Mouse (Mus musculus) embryonic facial prominence, embryonic 14.5 days (tissue): ENCODE measurements around the gene Frat1. TPM values are rescaled to one million over a fixed set of nuclear protein-coding genes. Genes with fewer than 3 reads are reported as not detected.
A peak's percentile ranks its signal among the peaks of the same experiment; 100 is the strongest.
"Not testable (repeated sequence)": the region's sequence is repeated elsewhere in the genome, so short reads cannot be mapped to it uniquely, and the experiment has no call there.

Source experiments
- ATAC-seq: fragments of 200-750 bp; cut with Nextera tagmentation; 2 replicates; pipeline ENCODE4 v1.8.0; 2017; ENCODE audit warnings: low read depth, moderate number of reproducible peaks, moderate TSS enrichment
- DNase-seq: peaks from one replicate; pipeline ENCODE4 v3.0.0-alpha.2; 2015; ENCODE audit warnings: low spot score
- H3K27ac ChIP-seq: fragments of 300-500 bp; sonication (generic); replicated peaks from 2 replicates; pipeline ENCODE4 v1.5.1; 2014; ENCODE audit warnings: low read depth, mild to moderate bottlenecking, low read length, moderate library complexity
- H3K27me3 ChIP-seq: fragments of 300-500 bp; sonication (generic); replicated peaks from 2 replicates; pipeline ENCODE4 v1.6.1; 2014; ENCODE audit warnings: low read length; ENCODE audit not compliant: control insufficient read depth, insufficient read depth
- H3K36me3 ChIP-seq: fragments of 300-500 bp; sonication (generic); 2 replicates; pipeline ENCODE4 v1.6.1; 2014; ENCODE audit warnings: low read length, mixed read lengths; ENCODE audit not compliant: control insufficient read depth, insufficient read depth
- H3K4me1 ChIP-seq: fragments of 300-500 bp; sonication (generic); 2 replicates; pipeline ENCODE4 v1.6.1; 2014; ENCODE audit warnings: antibody characterized with exemption, low read length; ENCODE audit not compliant: control insufficient read depth, insufficient read depth
- H3K4me2 ChIP-seq: fragments of 300-500 bp; sonication (generic); 2 replicates; pipeline ENCODE4 v1.6.1; 2014; ENCODE audit warnings: low read depth, mild to moderate bottlenecking, low read length, moderate library complexity, mixed read lengths
- H3K4me3 ChIP-seq: fragments of 300-500 bp; sonication (generic); 2 replicates; pipeline ENCODE4 v1.5.1; 2014; ENCODE audit warnings: low read depth, mild to moderate bottlenecking, low read length
- H3K9ac ChIP-seq: fragments of 300-500 bp; sonication (generic); 2 replicates; pipeline ENCODE4 v1.6.1; 2014; ENCODE audit warnings: low read depth, mild to moderate bottlenecking, low read length, moderate library complexity, mixed read lengths
- H3K9me3 ChIP-seq: fragments of 300-500 bp; sonication (generic); 2 replicates; pipeline ENCODE4 v1.6.1; 2016; ENCODE audit warnings: low read length; ENCODE audit not compliant: control insufficient read depth
- WGBS: fragments of 180-500 bp; shearing (Covaris S2); extraction: QIAGEN DNeasy Blood & Tissue Kit; methylation state at CpG from one replicate; pipeline ENCODE4 v1.1.7; 2014; 5-methylcytosine and 5-hydroxymethylcytosine counted together
- polyA plus RNA-seq: library from polyadenylated mRNA; unstranded; fragments of >200 nt; fragmentation: Nextera tagmentation; extraction: Ambion mirVana; gene quantifications from 2 replicates; pipeline ENCODE4 v1.2.1, GENCODE M21; 2014

The Frat1 gene
- polyA plus RNA-seq, 1 experiment from 2014 or later: 4.5 TPM

DNA sequence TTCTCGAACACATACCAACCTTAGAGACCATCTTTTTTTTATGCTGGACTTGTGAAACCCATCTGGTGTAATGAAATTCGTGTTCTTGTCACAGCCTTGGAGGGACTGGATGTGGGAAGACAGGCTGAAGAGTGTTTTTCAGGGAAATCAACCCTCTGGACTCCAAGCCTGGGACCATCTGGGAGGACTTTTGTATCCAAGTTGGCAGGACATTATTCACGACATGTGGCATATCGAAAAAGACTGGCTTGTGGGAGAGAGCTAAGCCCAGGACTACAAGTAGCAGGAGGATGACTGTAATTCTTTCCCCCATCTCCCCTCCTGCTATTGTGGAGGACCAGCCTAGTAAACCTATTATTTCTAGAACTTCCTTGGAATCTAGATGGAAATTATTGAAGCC, 12.4 kb downstream of the Frat1 start:
- whole genome bisulfite sequencing: 81% methylated on average over 4 of the region's 4 CpGs
- no peak for ATAC-seq
- Histone ChIP-seq H3K4me2 (no peak overlapping the region), H3K36me3 (no peaks in the 10 kb centered on the region), H3K4me1 (peaks cover 12% of the 10 kb centered on the region), H3K9me3 (no peaks in the 10 kb centered on the region), H3K4me3 (no peak overlapping the region), H3K27me3 (0 out of 2 replicates have a peak, but pooled peaks cover 4% of the 10 kb centered on the region), H3K27ac (no peak overlapping the region), H3K9ac (no peak overlapping the region)
- DNase-seq: no peak

- 0 out of 2 replicates have a peak, but pooled peaks cover 4% of the 10 kb centered on the region for H3K27me3 ChIP-seq
- DNase-seq (no peak), ATAC-seq (no peak)
- H3K9me3 ChIP-seq: no peaks in the 10 kb centered on the region
- H3K4me1 ChIP-seq: peaks cover 12% of the 10 kb centered on the region
- no peak overlapping the region for H3K9ac ChIP-seq
- H3K27ac ChIP-seq: no peak overlapping the region
- whole genome bisulfite sequencing: 80% methylated on average over 4 of the region's 4 CpGs
- H3K36me3 ChIP-seq: no peaks in the 10 kb centered on the region
- no peak overlapping the region for H3K4me3 ChIP-seq
- H3K4me2 ChIP-seq: no peak overlapping the region
These were observed 12.9 kb downstream of the Frat1 start for GRCm38 (mm10) chr19:41842706-41843105.

- no peaks in the 10 kb centered on the region for H3K9me3 ChIP-seq
- no peak overlapping the region for H3K4me3 ChIP-seq
- no peak overlapping the region for H3K9ac ChIP-seq
- peaks cover 12% of the 10 kb centered on the region for H3K4me1 ChIP-seq
- 0 out of 2 replicates have a peak, but pooled peaks cover 4% of the 10 kb centered on the region for H3K27me3 ChIP-seq
- no peak overlapping the region for H3K4me2 ChIP-seq
- DNase-seq (no peak), ATAC-seq (no peak)
- H3K27ac ChIP-seq: no peak overlapping the region
- H3K36me3 ChIP-seq: no peaks in the 10 kb centered on the region
- 86% methylated on average over 6 of the region's 6 CpGs for WGBS
These were observed 14.6 kb downstream of the Frat1 start for GRCm38 (mm10) chr19:41844345-41844744.

GRCm38 (mm10) chr19:41846366-41847090, 16.8 kb downstream of the Frat1 start:
- DNase-seq (no peak), ATAC-seq (no peak)
- Histone ChIP-seq H3K27me3 (0 out of 2 replicates have a peak, but pooled peaks cover 4% of the 10 kb centered on the region), H3K9ac (peak overlapping the region; percentile 79), H3K4me3 (peak overlapping the region; percentile 74), H3K4me1 (peaks cover 19% of the 10 kb centered on the region), H3K4me2 (peak overlapping the region; percentile 99), H3K27ac (peak overlapping the region; percentile 90; the same call in 1 of the 2 replicates), H3K9me3 (no peaks in the 10 kb centered on the region), H3K36me3 (no peaks in the 10 kb centered on the region)
- 13% methylated on average over 21 of the region's 21 CpGs for WGBS

GRCm38 (mm10) chr19:41847091-41847581, 17.4 kb downstream of the Frat1 start:
- Histone ChIP-seq H3K4me3 (peak overlapping the region; percentile 74), H3K36me3 (no peaks in the 10 kb centered on the region), H3K27me3 (0 out of 2 replicates have a peak, but pooled peaks cover 4% of the 10 kb centered on the region), H3K27ac (peak overlapping the region; percentile 90), H3K4me2 (peak overlapping the region; percentile 99), H3K9me3 (no peaks in the 10 kb centered on the region), H3K9ac (peak overlapping the region; percentile 79), H3K4me1 (peaks cover 19% of the 10 kb centered on the region)
- DNase-seq (peak; percentile 38), ATAC-seq (no peak; the same call in 1 of the 2 replicates)
- WGBS: 0% methylated on average over 28 of the region's 64 CpGs

GRCm38 (mm10) chr19:41847614-41847991, 17.8 kb downstream of the Frat1 start:
- 0% methylated on average over 11 of the region's 53 CpGs for WGBS
- DNase-seq, H3K27me3 ChIP-seq, H3K36me3 ChIP-seq, H3K9me3 ChIP-seq: not testable (repeated sequence)
- Histone ChIP-seq H3K9ac (peak overlapping the region; percentile 79), H3K4me1 (peaks cover 19% of the 10 kb centered on the region), H3K4me2 (peak overlapping the region; percentile 99), H3K27ac (peak overlapping the region; percentile 90), H3K4me3 (peak overlapping the region; percentile 74)
- peak; percentile 37 for ATAC-seq

DNA sequence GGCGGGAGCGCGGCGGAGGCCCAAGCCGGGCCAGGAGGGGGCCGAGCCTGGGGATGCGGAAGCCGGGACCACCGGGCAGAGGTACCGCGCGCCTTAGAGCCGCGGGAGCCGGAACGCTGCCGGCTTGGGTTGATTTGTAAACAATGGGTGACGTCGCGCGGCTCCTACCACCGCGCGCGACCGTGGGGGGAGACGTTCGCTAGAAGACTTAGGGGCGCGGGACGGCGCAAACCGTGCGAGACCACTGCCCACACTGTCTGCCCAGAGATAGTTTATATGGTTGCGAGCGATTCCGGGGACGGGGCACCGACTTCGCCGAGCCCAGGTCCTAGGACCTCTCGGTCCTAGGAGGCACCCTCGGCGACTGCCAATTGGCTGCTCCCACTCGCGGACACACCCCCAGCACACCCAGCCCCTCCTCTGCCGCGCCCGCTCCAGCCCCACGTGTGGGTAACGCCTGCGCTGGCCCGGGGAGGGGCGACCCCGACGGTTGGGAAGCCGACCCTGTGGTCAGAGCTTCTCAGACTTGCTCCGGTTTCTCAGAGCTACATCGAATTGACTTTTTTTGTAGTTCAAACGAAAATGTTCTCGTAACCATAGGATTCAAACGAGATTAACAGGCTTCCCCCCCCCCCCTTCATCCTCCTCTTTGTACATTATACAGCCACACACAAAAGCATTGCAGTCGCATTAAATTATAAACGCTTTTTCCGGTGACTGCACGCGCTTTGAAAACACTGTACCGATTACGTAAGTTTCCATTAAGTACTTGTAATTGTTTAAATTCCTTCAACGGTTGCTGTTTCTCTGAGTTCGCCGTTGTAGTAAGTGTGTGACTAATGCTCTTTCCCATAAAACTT, 18.5 kb downstream of the Frat1 start, which contains the start of gene Frat2:
TSS of gene Frat2 (minus strand) at position 141 of the 860 bp plus-strand sequence.
- WGBS: under 1% methylated on average over 63 of the region's 72 CpGs
- H3K4me3 ChIP-seq: peak within 1 kb of the TSS; percentile 74
- no peaks in the 10 kb centered on the region for H3K9me3 ChIP-seq

GRCm38 (mm10) chr19:41850021-41850718, 20.4 kb downstream of the Frat1 start:
- H3K4me2 ChIP-seq: no peak overlapping the region

More for the DNA sequence above, 18.5 kb downstream of the Frat1 start, which contains the start of gene Frat2:
- DNase-seq: peak; percentile 95
- Histone ChIP-seq H3K36me3 (no peaks in the 10 kb centered on the region), H3K9ac (peak within 1 kb of the TSS; percentile 79), H3K4me2 (peak within 1 kb of the TSS; percentile 99), H3K27me3 (0 out of 2 replicates have a peak, but pooled peaks cover 4% of the 10 kb centered on the region), H3K4me1 (peaks cover 19% of the 10 kb centered on the region), H3K27ac (peak within 1 kb of the TSS; percentile 90)
- peak; percentile 94 for ATAC-seq

More at GRCm38 (mm10) chr19:41850021-41850718, 20.4 kb downstream of the Frat1 start:
- 22% methylated on average over 6 of the region's 6 CpGs for WGBS
- no peak overlapping the region for H3K4me3 ChIP-seq
- H3K27me3 ChIP-seq: 0 out of 2 replicates have a peak, but pooled peaks cover 4% of the 10 kb centered on the region
- H3K27ac ChIP-seq: peak overlapping the region; percentile 57; the same call in 1 of the 2 replicates
- H3K9me3 ChIP-seq: no peaks in the 10 kb centered on the region
- peaks cover 19% of the 10 kb centered on the region for H3K4me1 ChIP-seq
- H3K9ac ChIP-seq: no peak overlapping the region
- DNase-seq: peak; percentile 63
- ATAC-seq: no peak; the same call in 1 of the 2 replicates
- H3K36me3 ChIP-seq: no peaks in the 10 kb centered on the region
